Mouse (Mus musculus) left cerebral cortex, adult 2 months (tissue): ENCODE measurements at regions not wholly inside any gene's neighbourhood (a gene's known extent, or its start where the extent isn't known, plus 50 kb on each side); places are given as distances from the start of the nearest gene placed in this dataset.

Experiments used
- DNase-seq, 2 experiments: peaks; one replicate each; pipeline ENCODE4 v3.0.0; 2021 to 2022; ENCODE audit warnings: low spot score in 2 of 2, mixed read lengths in 1 of 2; ENCODE audit errors: extremely low spot score in 1 of 2
- H3K27ac ChIP-seq: fragments of 200-600 bp; 2 replicates; pipeline ENCODE4 v1.8.1; 2022
- H3K4me3 ChIP-seq: fragments of 200-600 bp; 2 replicates; pipeline ENCODE4 v1.8.1; 2022
- CTCF ChIP-seq: fragments of 200-600 bp; IDR thresholded peaks from 2 replicates; pipeline ENCODE4 v1.8.1; 2022; ENCODE audit warnings: antibody characterized with exemption, mild to moderate bottlenecking, moderate library complexity
- intact Hi-C: fragments of 180-260 bp; cut with DNase I; formaldehyde crosslinking; loops from one replicate; pipeline ENCODE4 v1.15.1; 2025
- microRNA-seq, 2 experiments: library from miRNA; unstranded; fragments of <30 nt; microRNA quantifications; one replicate each; pipeline ENCODE4 v1.2.0; 2021

- Histone ChIP-seq H3K4me3 (no peak overlapping the region), H3K27ac (no peak overlapping the region)
- no peak for TF ChIP-seq CTCF
- intact Hi-C loops, result no loop called here
- no peak for DNase-seq
Observed at GRCm38 (mm10) chr7:36548440-36548839, 149.5 kb upstream of the Tshz3 start.

DNA sequence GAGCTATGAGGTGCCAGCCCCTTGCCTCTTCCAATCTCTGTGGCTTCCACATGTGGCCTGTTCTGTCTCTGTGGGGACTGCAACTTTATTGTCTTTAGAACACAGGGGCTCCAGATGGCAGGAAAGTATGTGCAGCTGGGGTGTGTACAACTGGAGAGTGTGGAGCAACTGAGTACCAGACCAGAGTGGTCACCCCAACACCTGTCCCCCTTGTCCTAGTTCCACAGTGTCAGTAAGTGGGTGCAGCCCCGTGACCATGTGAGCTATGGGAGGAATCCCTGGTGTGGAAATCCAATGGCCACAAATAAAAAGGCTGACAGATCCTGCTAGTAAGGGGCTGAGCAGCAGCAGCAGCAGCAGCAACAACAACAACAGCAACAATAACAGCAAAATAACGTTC lies 126.9 kb upstream of the Tshz3 start:
- H3K4me3 ChIP-seq, result no peak overlapping the region

DNA sequence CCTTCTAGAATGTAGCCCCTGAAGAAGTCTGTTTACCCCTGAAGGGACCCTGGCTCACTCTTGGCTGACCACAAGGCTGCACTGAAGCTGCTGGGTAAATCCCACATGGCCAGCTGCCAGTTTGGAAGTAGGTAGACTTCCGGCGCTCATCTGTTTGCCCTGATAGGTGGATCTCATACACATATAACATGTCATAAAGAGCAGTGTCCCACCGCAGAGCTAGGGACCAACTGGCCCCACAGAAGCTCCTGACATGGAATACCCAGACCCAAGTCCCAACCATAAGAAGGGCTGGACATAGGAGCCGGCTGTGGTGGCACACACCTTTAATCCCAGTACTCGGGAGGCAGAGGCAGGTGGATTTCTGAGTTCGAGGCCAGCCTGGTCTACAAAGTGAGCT lies 115.8 kb upstream of the Tshz3 start:
- intact Hi-C loops, result no loop called here
- no peak overlapping the region for H3K27ac ChIP-seq
- TF ChIP-seq CTCF, result no peak
- no peak overlapping the region for H3K4me3 ChIP-seq
- DNase-seq, result no peak

More for the DNA sequence above, 126.9 kb upstream of the Tshz3 start:
- DNase-seq, result no peak
- no peak for TF ChIP-seq CTCF
- intact Hi-C loops, result no loop called here
- no peak overlapping the region for H3K27ac ChIP-seq

DNA sequence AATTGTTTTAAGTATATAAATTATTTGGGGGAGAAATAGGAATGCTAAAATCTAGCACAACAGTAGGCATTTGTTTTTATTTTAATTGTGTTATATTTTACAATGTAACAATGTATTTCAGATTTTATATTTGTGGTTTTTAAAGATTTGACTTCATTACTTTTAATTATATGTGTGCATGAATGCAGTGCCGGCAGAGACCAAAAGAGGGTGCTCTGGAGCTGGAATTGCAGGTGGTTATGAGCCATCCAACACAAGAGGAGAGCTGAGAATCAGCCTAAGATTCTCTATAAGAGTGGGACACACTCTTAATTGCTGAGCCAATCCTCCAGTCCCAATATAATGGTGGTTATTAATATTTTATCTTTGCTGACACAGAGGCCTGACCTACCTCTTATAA lies 112.9 kb upstream of the Tshz3 start:
- intact Hi-C loops, result no loop called here
- H3K4me3 ChIP-seq, result no peak overlapping the region
- DNase-seq, result no peak
- peak; percentile 12 for TF ChIP-seq CTCF
- no peak overlapping the region for H3K27ac ChIP-seq

- intact Hi-C loops, result no loop called here
- Histone ChIP-seq H3K27ac (no peak overlapping the region), H3K4me3 (no peak overlapping the region)
- TF ChIP-seq CTCF, result no peak
- DNase-seq, result no peak
Observed at GRCm38 (mm10) chr7:36591496-36591895, 106.4 kb upstream of the Tshz3 start.

DNA sequence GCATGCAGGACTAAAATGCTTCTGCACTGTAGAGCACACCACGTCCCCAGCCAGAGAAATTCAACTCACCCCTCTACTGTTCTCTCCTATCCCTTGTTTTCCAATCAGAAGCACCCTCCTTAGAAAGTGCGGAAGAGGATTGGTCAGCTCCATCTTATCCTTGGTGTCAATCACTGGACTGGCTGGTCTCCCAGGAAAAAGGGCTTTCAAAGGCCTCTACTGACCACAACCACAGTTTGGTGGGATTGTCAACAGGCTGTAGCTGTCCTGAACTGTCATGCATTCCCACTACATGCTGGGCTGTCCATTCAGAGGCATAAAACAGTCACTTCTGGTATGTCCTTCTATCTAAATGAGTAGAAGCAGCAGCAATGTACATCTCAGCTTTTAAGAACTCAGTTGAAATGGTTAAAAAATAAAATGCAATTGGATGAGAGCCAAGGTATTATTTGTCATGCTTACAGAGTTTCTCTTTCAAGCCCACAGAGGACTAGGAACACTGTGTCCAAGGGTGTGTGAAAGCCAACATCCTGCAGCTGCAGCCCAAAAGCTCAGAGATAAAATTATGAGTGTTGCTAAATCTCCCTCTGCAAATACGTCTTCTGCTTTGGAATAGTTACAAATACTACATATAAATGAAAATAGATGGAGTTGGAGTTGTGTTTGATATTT lies 101.2 kb upstream of the Tshz3 start:
- TF ChIP-seq CTCF, result no peak
- intact Hi-C loops, result no loop called here
- no peak for DNase-seq
- H3K27ac ChIP-seq, result no peak overlapping the region
- no peak overlapping the region for H3K4me3 ChIP-seq

DNA sequence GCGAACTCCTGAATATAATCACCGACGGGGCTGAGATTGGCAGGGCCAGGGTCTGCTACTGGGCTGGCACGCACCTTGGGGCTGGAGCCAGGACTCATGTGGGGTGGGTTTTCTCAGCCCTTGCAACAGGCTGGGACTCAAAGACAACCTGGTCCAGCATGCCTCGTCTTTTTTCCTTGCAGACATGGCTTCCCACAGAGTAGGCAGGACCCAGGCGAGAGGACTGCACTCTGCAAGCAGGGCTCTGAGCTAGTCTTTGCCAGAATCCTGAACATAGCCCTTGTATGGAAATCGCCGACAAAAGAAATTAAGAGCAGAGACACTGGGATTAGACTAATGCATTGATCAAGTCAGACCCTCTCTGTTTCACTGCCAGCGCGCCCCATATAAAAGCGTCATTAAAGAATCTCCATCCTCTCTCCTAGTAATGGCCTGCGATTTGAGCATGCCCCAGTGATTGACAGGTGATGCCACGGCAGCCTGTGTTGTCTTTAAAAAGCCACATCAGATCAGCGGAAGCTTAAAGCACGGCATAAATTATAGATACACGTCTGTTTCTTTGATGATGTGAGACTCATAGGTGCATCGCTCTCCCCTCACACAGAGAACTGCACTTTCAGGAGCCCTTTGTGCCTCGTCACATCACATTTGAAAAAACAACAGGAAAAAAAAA lies 92.8 kb upstream of the Tshz3 start:
- Histone ChIP-seq H3K27ac (no peak overlapping the region), H3K4me3 (no peak overlapping the region)
- TF ChIP-seq CTCF, result no peak
- DNase-seq, result no peak
- intact Hi-C loops, result no loop called here

DNA sequence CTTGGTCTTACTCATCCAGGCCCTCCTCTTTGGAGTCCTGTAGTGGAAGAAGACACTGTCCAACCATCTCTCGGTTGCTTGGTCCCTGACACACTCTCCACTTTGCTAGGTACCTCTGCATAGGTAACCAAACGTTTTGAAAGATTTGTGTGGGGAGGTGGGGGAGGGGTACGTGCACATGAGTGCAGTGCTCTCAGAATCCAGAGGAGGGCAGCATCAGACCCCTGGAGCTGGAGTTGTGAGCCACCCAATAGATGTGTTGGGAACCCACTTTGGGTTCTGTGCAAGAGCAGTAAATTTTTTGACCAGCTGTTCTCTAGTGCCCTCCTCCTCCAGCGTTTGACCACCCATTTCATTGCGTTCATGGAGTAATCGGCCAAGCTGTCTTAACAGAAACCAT lies 77.7 kb upstream of the Tshz3 start:
- no peak for DNase-seq
- TF ChIP-seq CTCF, result peak; percentile 27
- Histone ChIP-seq H3K4me3 (no peak overlapping the region), H3K27ac (no peak overlapping the region)
- intact Hi-C loops, result no loop called here

- DNase-seq, result no peak
- intact Hi-C loops, result no loop called here
- no peak overlapping the region for H3K27ac ChIP-seq
- TF ChIP-seq CTCF, result no peak
- H3K4me3 ChIP-seq, result no peak overlapping the region
Observed at GRCm38 (mm10) chr7:36644252-36644651, 53.7 kb upstream of the Tshz3 start.

Small RNA genes lying in the stretch of these regions (microRNA-seq; reads per million reads assigned to microRNA genes)
- 0 reads per million in 2 experiments for gene Gm25247
